Mouse (Mus musculus): Measurements from ENCODE around the gene Galt.

- TF ChIP-seq CTCF (IDR thresholded peaks at IDR 0.05; ENCODE audit: insufficient read depth, low read length) (no peak), POLR2A (IDR thresholded peaks at IDR 0.05; ENCODE audit: borderline replicate concordance, extremely low read depth, low read depth, low read length) (no peak)
Observed at GRCm38 (mm10) chr4:41740380-41741157, 14.5 kb upstream of the Galt start.
